Mouse (Mus musculus) c-Kit-positive CD71-positive TER-119-positive erythroid progenitor cells, embryonic 14.5 days (primary cell): Measurements from ENCODE around the gene Mcrip2.

Experiments used
- DNase-seq: peaks from one replicate; pipeline ENCODE4 v3.0.0-alpha.2; 2013; ENCODE audit warnings: low spot score

Gene Mcrip2

DNA sequence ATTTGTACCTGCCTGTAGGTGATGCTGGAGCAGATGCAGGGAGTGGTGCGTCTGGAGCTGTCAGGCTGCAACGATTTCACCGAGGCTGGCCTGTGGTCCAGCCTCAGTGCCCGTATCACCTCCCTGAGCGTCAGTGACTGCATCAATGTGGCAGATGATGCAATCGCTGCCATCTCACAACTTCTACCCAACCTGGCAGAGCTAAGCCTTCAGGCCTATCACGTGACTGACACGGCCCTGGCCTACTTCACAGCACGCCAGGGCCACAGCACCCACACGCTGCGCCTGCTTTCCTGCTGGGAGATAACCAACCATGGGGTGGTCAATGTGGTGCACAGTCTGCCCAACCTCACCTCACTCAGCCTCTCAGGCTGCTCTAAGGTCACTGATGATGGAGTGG, 50.9 kb downstream of the Mcrip2 start:
- no peak for DNase-seq
